Comparison of ENCODE assay signal across 8 mouse cellular contexts in the genomic region with DNA sequence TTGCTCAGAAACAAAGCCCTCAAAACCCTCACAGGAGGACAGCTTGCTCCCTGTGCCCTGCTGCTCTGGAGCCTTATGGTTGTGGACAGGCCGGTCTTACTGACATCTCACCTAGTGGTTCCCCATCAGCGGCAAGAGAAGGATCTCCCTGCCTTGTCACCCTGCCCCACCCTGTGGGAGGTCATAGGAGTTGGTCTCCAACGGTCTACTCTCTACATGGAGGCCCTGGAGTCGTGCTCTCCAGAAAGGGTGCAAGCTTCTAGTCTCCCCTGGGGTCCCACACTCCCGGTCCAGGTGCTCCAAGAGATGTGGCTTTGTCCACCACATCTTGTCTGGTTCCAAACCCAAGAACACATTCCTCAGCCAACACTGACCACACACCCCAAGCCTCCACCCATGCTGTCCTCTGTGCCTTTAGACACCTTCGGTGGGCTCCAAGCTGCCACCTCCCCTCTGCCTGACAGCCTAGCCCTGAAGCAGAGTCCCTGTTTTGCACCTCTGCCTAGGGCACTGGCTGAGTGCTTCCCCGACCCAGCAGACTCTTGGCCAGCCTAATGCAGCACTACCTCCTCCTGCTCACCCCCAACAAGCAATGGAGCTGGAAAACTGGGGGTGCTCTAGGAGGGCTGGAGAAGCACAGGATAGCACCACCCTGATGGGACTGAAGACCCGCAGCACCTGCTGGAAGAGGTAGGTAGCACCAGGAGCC. TPM values are rescaled to one million over a fixed set of nuclear protein-coding genes. Genes with fewer than 3 reads are reported as not detected.
A peak's percentile ranks its signal among the peaks of the same experiment; 100 is the strongest.
DNase-seq lines count a peak whose midpoint lies in the region; ATAC-seq and TF ChIP-seq lines count a peak whose summit lies in the region.

No protein-coding gene starts in this region.

- no peak for TF ChIP-seq POLR2A in CH12.LX (IDR thresholded peaks at IDR 0.05; ENCODE audit: low read depth, low read length)

- 41% methylated on average over 8 of the region's 8 CpGs for WGBS in forebrain, postnatal 0 days
- WGBS in macrophage (ENCODE audit: missing documents), result 81% methylated on average over 8 of the region's 8 CpGs

- peak overlapping the region; percentile 82 for H3K4me3 ChIP-seq in gastrocnemius, adult 2 months
- H3K4me3 ChIP-seq in CH12.LX (replicated peaks in 1 of 3; ENCODE audit: low read depth in 2 of 3, low read length in 2 of 3, poor library complexity in 1 of 3), result peak overlapping the region; percentile 59 to 96 (median 84)
- peak overlapping the region; percentile 89 for H3K4me3 ChIP-seq in forebrain, postnatal 0 days (ENCODE audit: low read depth, low read length)
- peak overlapping the region; percentile 68 for H3K4me3 ChIP-seq in macrophage (ENCODE audit: inconsistent target)

- TF ChIP-seq EP300 in CH12.LX (IDR thresholded peaks at IDR 0.05; ENCODE audit: low read length), result no peak

- peak; percentile 16 for ATAC-seq in forebrain, postnatal 0 days

- H3K79me2 ChIP-seq in CH12.LX (replicated peaks; ENCODE audit: control insufficient read depth, extremely low read depth, insufficient read depth, poor library complexity, severe bottlenecking) (peaks cover 8% of the 10 kb centered on the region), macrophage (ENCODE audit: inconsistent target) (peaks cover 58% of the 10 kb centered on the region)

- intact Hi-C loops in gastrocnemius, adult 2 months (cut with DNase I), result loop anchor here (5.0 kb wide), 2 partner anchors 271 to 424 kb away; no protein-coding TSS in a partner anchor

- no peaks in the 10 kb centered on the region for H3K27me3 ChIP-seq in CH12.LX (replicated peaks)
- H3K27me3 ChIP-seq in forebrain, postnatal 0 days (ENCODE audit: insufficient read depth, low read length), result no peaks in the 10 kb centered on the region

- peak overlapping the region; percentile 87 for H3K27ac ChIP-seq in gastrocnemius, adult 2 months
- H3K27ac ChIP-seq in CH12.LX (ENCODE audit: insufficient read depth, low read depth), result no peak overlapping the region
- H3K27ac ChIP-seq in forebrain, postnatal 0 days (ENCODE audit: low read depth, low read length), result peak overlapping the region; percentile 74; the same call in 1 of the 2 replicates
- peak overlapping the region; percentile 31 for H3K27ac ChIP-seq in macrophage

- dilution Hi-C loops in CH12.LX (cut with MboI; ENCODE audit: extremely low pct_ligation_motif_present, extremely low pct_unique_long_range_greater_than_20kb, low sequenced_read_pairs), result no loop called here

- H3K9ac ChIP-seq in CH12.LX (ENCODE audit: insufficient read depth, low read depth), result peak overlapping the region; percentile 81; the same call in 1 of the 2 replicates
- peak overlapping the region; percentile 78 for H3K9ac ChIP-seq in forebrain, postnatal 0 days

- TF ChIP-seq CTCF in gastrocnemius, adult 2 months (IDR thresholded peaks at IDR 0.05), result no peak
- TF ChIP-seq CTCF in CH12.LX (conservative IDR thresholded peaks at IDR 0.05 in 1 of 2, IDR thresholded peaks at IDR 0.05 in 1 of 2; ENCODE audit: low read depth in 2 of 2, low read length in 2 of 2), result no peak; a peak in 1 of 4 replicates
- peak; percentile 42; the same call in 1 of the 2 replicates for TF ChIP-seq CTCF in forebrain, postnatal 0 days (IDR thresholded peaks at IDR 0.05; ENCODE audit: low read depth)

- H3K36me3 ChIP-seq in CH12.LX (replicated peaks in 1 of 2; ENCODE audit: control insufficient read depth in 1 of 2, insufficient read depth in 1 of 2, low read length in 1 of 2) (peaks cover 15 to 40% of the 10 kb centered on the region in 2 experiments), macrophage (ENCODE audit: inconsistent target) (peaks cover 14% of the 10 kb centered on the region)
- peaks cover 8% of the 10 kb centered on the region; the same call in 1 of the 2 replicates for H3K36me3 ChIP-seq in forebrain, postnatal 0 days (ENCODE audit: insufficient read depth)

- in situ Hi-C loops in CH12.LX (cut with MboI; ENCODE audit: low pct_ligation_motif_present, low pct_unique_long_range_greater_than_20kb, low sequenced_read_pairs), result loop anchor here (5.0 kb wide), 1 partner anchor 101 kb away; no protein-coding TSS in a partner anchor

- peak; percentile 20 for DNase-seq in gastrocnemius, adult 2 months
- DNase-seq in gastrocnemius, adult 8-10 months (ENCODE audit: low spot score in 2 of 2), result no peak
- DNase-seq in CH12.LX (ENCODE audit: extremely low read depth), result no peak
- no peak for DNase-seq in forebrain, postnatal 0 days
- no peak for DNase-seq in layer of hippocampus, adult 8-10 months (ENCODE audit: low spot score in 2 of 2)
- no peak for DNase-seq in layer of hippocampus, adult 11-12 months (ENCODE audit: low spot score)
- DNase-seq in urinary bladder, postnatal 36 days (ENCODE audit: low spot score in 2 of 2), result no peak

- H3K9me3 ChIP-seq in CH12.LX (replicated peaks; ENCODE audit: low read length), result no peaks in the 10 kb centered on the region
- no peaks in the 10 kb centered on the region for H3K9me3 ChIP-seq in forebrain, postnatal 0 days (ENCODE audit: low read length)

- peak; percentile 1 for TF ChIP-seq RAD21 in CH12.LX (IDR thresholded peaks at IDR 0.05; ENCODE audit: low read depth, low read length)

- H3K4me1 ChIP-seq in CH12.LX (ENCODE audit: control insufficient read depth in 1 of 2, insufficient read depth in 2 of 2), result peaks cover 31 to 61% of the 10 kb centered on the region in 2 experiments
- H3K4me1 ChIP-seq in forebrain, postnatal 0 days (ENCODE audit: insufficient read depth), result peaks cover 31% of the 10 kb centered on the region

- peak overlapping the region; percentile 44 for H3K4me2 ChIP-seq in CH12.LX (ENCODE audit: insufficient read depth, low read depth, poor library complexity, severe bottlenecking)
- peak overlapping the region; percentile 99 for H3K4me2 ChIP-seq in forebrain, postnatal 0 days (ENCODE audit: low read depth)

TF ChIP-seq in CH12.LX, 34 proteins besides CTCF, POLR2A, EP300 and RAD21:
- no peak for TF ChIP-seq MAX (IDR thresholded peaks at IDR 0.05; ENCODE audit: low read length)
- no peak for TF ChIP-seq MXI1 (IDR thresholded peaks at IDR 0.05; ENCODE audit: low read depth, low read length)
- no peak for TF ChIP-seq RCOR1 (conservative IDR thresholded peaks at IDR 0.05; ENCODE audit: low read depth, low read length)
- no peak for TF ChIP-seq ETS1 (conservative IDR thresholded peaks at IDR 0.05; ENCODE audit: low read depth, low read length)

RNA-seq across cellular contexts. Expression of a gene that starts 1.6 kb away (rescaled TPM):
- 10 to 100 TPM; 10.9 to 13.0 TPM for total RNA-seq in gastrocnemius, adult 2 months (2021)
- 10 to 100 TPM in 3 of 4 experiments, 1 to 10 TPM in 1; 7.6 to 17.9 (median 10.6) TPM for total RNA-seq in gastrocnemius, adult 8-10 months (2022)
- total RNA-seq in CH12.LX (2012; rRNA removed) (11.7 and 18.5 TPM in 2 replicates), CH12.LX (2014; rRNA removed) (7.1 and 8.9 TPM in 2 replicates)
- polyA plus RNA-seq in CH12.LX (2012; ENCODE audit: insufficient read length, low read depth) (23.6 and 29.5 TPM in 2 replicates), macrophage (2018) (66.7 to 104 TPM (median 93.3 TPM) in 3 replicates)
- 78.2 and 111 TPM in 2 replicates for total RNA-seq in forebrain, postnatal 0 days (2014; rRNA removed)
- 20.3 and 42.1 TPM in 2 replicates for polyA plus RNA-seq in forebrain, postnatal 0 days (2015; fragmentation: Nextera tagmentation; extraction: Ambion mirVana)
- 100 to 1,000 TPM; 244 to 996 (median 329) TPM for total RNA-seq in macrophage (2018; cell fraction: chromatin; rRNA removed)
- total RNA-seq in macrophage (2018; cell fraction: cytosol; rRNA removed), result 100 to 1,000 TPM; 124 to 243 (median 189) TPM
- total RNA-seq in macrophage (2018; cell fraction: nucleus; rRNA removed), result 100 to 1,000 TPM; 209 to 537 (median 340) TPM
- 100 to 1,000 TPM in 2 of 4 experiments, 10 to 100 TPM in 2; 88.9 to 130 (median 110) TPM for total RNA-seq in layer of hippocampus, adult 8-10 months (2022)
